18 mouse cellular contexts compared by ENCODE assay signal in genomic region chr7:51622666-51623065, GRCm38 (mm10). TPM values are rescaled to one million over a fixed set of nuclear protein-coding genes. Genes with fewer than 3 reads are reported as not detected.
A peak's percentile ranks its signal among the peaks of the same experiment; 100 is the strongest.
DNase-seq lines count a peak whose midpoint lies in the region; ATAC-seq and TF ChIP-seq lines count a peak whose summit lies in the region.
"Had no signal": no experiment of that assay in that cellular context is flagged by ENCODE, and none has a peak within 500 bp of the region (broad histone marks: within the 10 kb centered on the region; RNA-seq: fewer than 3 reads in every experiment).

No protein-coding gene starts in this region.

- 3% methylated on average over 5 of the region's 5 CpGs for WGBS in forebrain, embryonic 11.5 days
- 3% methylated on average over 5 of the region's 5 CpGs for WGBS in forebrain, embryonic 15.5 days
- WGBS in hindbrain, embryonic 16.5 days = 2% methylated on average over 5 of the region's 5 CpGs
- under 1% methylated on average over 5 of the region's 5 CpGs for WGBS in midbrain, postnatal 0 days
- 9% methylated on average over 5 of the region's 5 CpGs for WGBS in liver, embryonic 11.5 days

- peaks cover 2% of the 10 kb centered on the region; the same call in 1 of the 2 replicates for H3K4me1 ChIP-seq in forebrain, embryonic 11.5 days (replicated peaks; ENCODE audit: control insufficient read depth, insufficient read depth, low read length)
- peaks cover 25% of the 10 kb centered on the region for H3K4me1 ChIP-seq in forebrain, embryonic 15.5 days
- no peaks in the 10 kb centered on the region; the same call in 1 of the 2 replicates for H3K4me1 ChIP-seq in hindbrain, embryonic 16.5 days (ENCODE audit: control insufficient read depth, insufficient read depth, low read depth, low read length)
- peaks cover 3% of the 10 kb centered on the region; the same call in 1 of the 2 replicates for H3K4me1 ChIP-seq in midbrain, postnatal 0 days (ENCODE audit: insufficient read depth, low read length)
- H3K4me1 ChIP-seq in liver, embryonic 11.5 days (replicated peaks; ENCODE audit: control insufficient read depth, insufficient read depth, low read length) = no peaks in the 10 kb centered on the region
- H3K4me1 ChIP-seq: liver, embryonic 12.5 days; lung, embryonic 15.5 days had no signal

- no peak overlapping the region for H3K4me2 ChIP-seq in forebrain, embryonic 11.5 days (ENCODE audit: low read depth, low read length, severe bottlenecking)
- H3K4me2 ChIP-seq in forebrain, embryonic 15.5 days (replicated peaks) = peak overlapping the region; percentile 56
- H3K4me2 ChIP-seq in hindbrain, embryonic 16.5 days (ENCODE audit: low read length) = no peak overlapping the region
- peak overlapping the region; percentile 46 for H3K4me2 ChIP-seq in midbrain, postnatal 0 days (ENCODE audit: low read depth, low read length, poor library complexity, severe bottlenecking)
- no peak overlapping the region for H3K4me2 ChIP-seq in liver, embryonic 11.5 days
- H3K4me2 ChIP-seq: liver, embryonic 12.5 days; lung, embryonic 15.5 days had no signal

- H3K27ac ChIP-seq in forebrain, embryonic 11.5 days (ENCODE audit: low read depth, low read length) = peak overlapping the region; percentile 37
- H3K27ac ChIP-seq in forebrain, embryonic 15.5 days (replicated peaks) = peak overlapping the region; percentile 91
- peak overlapping the region; percentile 91 for H3K27ac ChIP-seq in hindbrain, embryonic 16.5 days (ENCODE audit: low read depth, low read length)
- peak overlapping the region; percentile 93 for H3K27ac ChIP-seq in midbrain, postnatal 0 days (ENCODE audit: low read depth, low read length)
- no peak overlapping the region for H3K27ac ChIP-seq in liver, embryonic 11.5 days (ENCODE audit: low read depth, low read length)
- H3K27ac ChIP-seq: kidney, postnatal 0 days; liver, embryonic 12.5 days; lung, embryonic 15.5 days had no signal

- no peaks in the 10 kb centered on the region for H3K36me3 ChIP-seq in forebrain, embryonic 11.5 days (ENCODE audit: control insufficient read depth, insufficient read depth, low read length)
- no peaks in the 10 kb centered on the region for H3K36me3 ChIP-seq in forebrain, embryonic 15.5 days
- no peaks in the 10 kb centered on the region for H3K36me3 ChIP-seq in hindbrain, embryonic 16.5 days (ENCODE audit: control insufficient read depth, insufficient read depth, low read length)
- H3K36me3 ChIP-seq in midbrain, postnatal 0 days (ENCODE audit: insufficient read depth, low read length) = no peaks in the 10 kb centered on the region
- no peaks in the 10 kb centered on the region for H3K36me3 ChIP-seq in liver, embryonic 11.5 days (ENCODE audit: control insufficient read depth, insufficient read depth, low read length)
- H3K36me3 ChIP-seq: liver, embryonic 12.5 days; lung, embryonic 15.5 days had no signal

- peaks cover 55% of the 10 kb centered on the region for H3K27me3 ChIP-seq in forebrain, embryonic 11.5 days (ENCODE audit: control insufficient read depth, insufficient read depth, low read length)
- H3K27me3 ChIP-seq in forebrain, embryonic 15.5 days = peaks cover 18% of the 10 kb centered on the region
- peaks cover 1% of the 10 kb centered on the region for H3K27me3 ChIP-seq in hindbrain, embryonic 16.5 days (replicated peaks; ENCODE audit: control insufficient read depth, insufficient read depth, low read length)
- H3K27me3 ChIP-seq in midbrain, postnatal 0 days (ENCODE audit: insufficient read depth, low read length) = peaks cover 20% of the 10 kb centered on the region; the same call in 1 of the 2 replicates
- H3K27me3 ChIP-seq in liver, embryonic 11.5 days (replicated peaks; ENCODE audit: control insufficient read depth, insufficient read depth, low read length) = peaks cover 58% of the 10 kb centered on the region

- no peaks in the 10 kb centered on the region for H3K9me3 ChIP-seq in forebrain, embryonic 11.5 days (ENCODE audit: control insufficient read depth, low read length)
- no peaks in the 10 kb centered on the region for H3K9me3 ChIP-seq in forebrain, embryonic 15.5 days
- H3K9me3 ChIP-seq in hindbrain, embryonic 16.5 days (ENCODE audit: control insufficient read depth, low read length) = no peaks in the 10 kb centered on the region
- H3K9me3 ChIP-seq in midbrain, postnatal 0 days (ENCODE audit: low read length) = no peaks in the 10 kb centered on the region
- H3K9me3 ChIP-seq in liver, embryonic 11.5 days (ENCODE audit: control insufficient read depth, low read length) = no peaks in the 10 kb centered on the region
- H3K9me3 ChIP-seq: liver, embryonic 12.5 days; lung, embryonic 15.5 days had no signal

- no peak for ATAC-seq in forebrain, embryonic 11.5 days (replicated peaks; ENCODE audit: low FRiP score)
- no peak for ATAC-seq in forebrain, embryonic 15.5 days (replicated peaks)
- no peak for ATAC-seq in hindbrain, embryonic 16.5 days
- ATAC-seq in midbrain, postnatal 0 days (ENCODE audit: low FRiP score) = no peak
- ATAC-seq in CD4-positive, CD25-positive, alpha-beta regulatory T cell, adult 4 months = no peak
- ATAC-seq in liver, embryonic 11.5 days (replicated peaks; ENCODE audit: low FRiP score) = no peak
- ATAC-seq: intestine, postnatal 0 days; liver, embryonic 12.5 days had no signal

- peak overlapping the region; percentile 49 for H3K9ac ChIP-seq in forebrain, embryonic 11.5 days (ENCODE audit: low read length)
- H3K9ac ChIP-seq in forebrain, embryonic 15.5 days (replicated peaks) = peak overlapping the region; percentile 51
- peak overlapping the region; percentile 61 for H3K9ac ChIP-seq in hindbrain, embryonic 16.5 days (ENCODE audit: low read depth, low read length)
- H3K9ac ChIP-seq in midbrain, postnatal 0 days (replicated peaks; ENCODE audit: low read length, poor library complexity, severe bottlenecking) = peak overlapping the region; percentile 88
- H3K9ac ChIP-seq in liver, embryonic 11.5 days (ENCODE audit: low read depth, low read length) = no peak overlapping the region
- H3K9ac ChIP-seq: liver, embryonic 12.5 days; lung, embryonic 15.5 days had no signal

- DNase-seq in forebrain, embryonic 11.5 days (ENCODE audit: low spot score) = no peak
- no peak for DNase-seq in midbrain, postnatal 0 days (ENCODE audit: low spot score)
- DNase-seq in liver, embryonic 11.5 days (ENCODE audit: low spot score) = no peak
- DNase-seq in right cerebral cortex, postnatal 25 days = no peak
- DNase-seq: adrenal gland, postnatal 36 days; heart, adult 18-20 months; heart, postnatal 14 days; thymus, postnatal 14 days had no signal

- peak overlapping the region; percentile 24 for H3K4me3 ChIP-seq in forebrain, embryonic 11.5 days (ENCODE audit: low read depth, low read length)
- H3K4me3 ChIP-seq in forebrain, embryonic 15.5 days = peak overlapping the region; percentile 38
- peak overlapping the region; percentile 44 for H3K4me3 ChIP-seq in hindbrain, embryonic 16.5 days (ENCODE audit: low read length)
- H3K4me3 ChIP-seq in midbrain, postnatal 0 days (ENCODE audit: low read depth, low read length) = peak overlapping the region; percentile 46
- H3K4me3 ChIP-seq in liver, embryonic 11.5 days (ENCODE audit: low read depth, low read length) = no peak overlapping the region
- H3K4me3 ChIP-seq: liver, embryonic 12.5 days; lung, embryonic 15.5 days had no signal

- TF ChIP-seq CTCF in midbrain, postnatal 0 days (IDR thresholded peaks at IDR 0.05) = no peak

RNA-seq across cellular contexts. Expression of gene Slc17a6, which starts 0.9 kb away (rescaled TPM):
- 23.1 and 24.4 TPM in 2 replicates for polyA plus RNA-seq in forebrain, embryonic 11.5 days (2014; fragmentation: Nextera tagmentation; extraction: Ambion mirVana)
- polyA plus RNA-seq in forebrain, embryonic 15.5 days (2015; fragmentation: Nextera tagmentation; extraction: Ambion mirVana) = 44.8 and 46.1 TPM in 2 replicates
- polyA plus RNA-seq in hindbrain, embryonic 16.5 days (2015; fragmentation: Nextera tagmentation; extraction: Ambion mirVana) = 112 and 126 TPM in 2 replicates
- total RNA-seq in midbrain, postnatal 0 days (2014; rRNA removed) = 214 and 225 TPM in 2 replicates
- polyA plus RNA-seq in midbrain, postnatal 0 days (2015; fragmentation: Nextera tagmentation; extraction: Ambion mirVana) = 161 and 162 TPM in 2 replicates
- not detected for polyA plus RNA-seq in CD4-positive, CD25-positive, alpha-beta regulatory T cell, adult 4 months (2017; shearing (Covaris generic))
- polyA plus RNA-seq in liver, embryonic 11.5 days (2014; fragmentation: Nextera tagmentation; extraction: Ambion mirVana) = not detected in 2 replicates
- total RNA-seq: gastrocnemius, adult 18-20 months; heart, adult 18-20 months; heart, postnatal 14 days; megakaryocyte, adult 5-6 weeks had no signal
- polyA plus RNA-seq: kidney, postnatal 0 days; liver, embryonic 12.5 days; stomach, embryonic 14.5 days had no signal

Comparison
In these comparisons a context has a peak if more than half of its experiments do, and no peak if none do; other contexts are left out.
1. H3K4me2 ChIP-seq: peak in forebrain, embryonic 15.5 days (single experiment) and midbrain, postnatal 0 days (single experiment); none in forebrain, embryonic 11.5 days (single experiment), hindbrain, embryonic 16.5 days (single experiment) and liver, embryonic 11.5 days (single experiment).
2. RNA of gene Slc17a6, which starts 0.9 kb away (polyA plus RNA-seq): 161 to 162 TPM in midbrain, postnatal 0 days, 112 to 126 TPM in hindbrain, embryonic 16.5 days, 44.8 to 46.1 TPM in forebrain, embryonic 15.5 days and 23.1 to 24.4 TPM in forebrain, embryonic 11.5 days; not detected in CD4-positive, CD25-positive, alpha-beta regulatory T cell, adult 4 months and not detected in liver, embryonic 11.5 days; every median in the first group is over 10 times any median in the second.